In the genomic region with DNA sequence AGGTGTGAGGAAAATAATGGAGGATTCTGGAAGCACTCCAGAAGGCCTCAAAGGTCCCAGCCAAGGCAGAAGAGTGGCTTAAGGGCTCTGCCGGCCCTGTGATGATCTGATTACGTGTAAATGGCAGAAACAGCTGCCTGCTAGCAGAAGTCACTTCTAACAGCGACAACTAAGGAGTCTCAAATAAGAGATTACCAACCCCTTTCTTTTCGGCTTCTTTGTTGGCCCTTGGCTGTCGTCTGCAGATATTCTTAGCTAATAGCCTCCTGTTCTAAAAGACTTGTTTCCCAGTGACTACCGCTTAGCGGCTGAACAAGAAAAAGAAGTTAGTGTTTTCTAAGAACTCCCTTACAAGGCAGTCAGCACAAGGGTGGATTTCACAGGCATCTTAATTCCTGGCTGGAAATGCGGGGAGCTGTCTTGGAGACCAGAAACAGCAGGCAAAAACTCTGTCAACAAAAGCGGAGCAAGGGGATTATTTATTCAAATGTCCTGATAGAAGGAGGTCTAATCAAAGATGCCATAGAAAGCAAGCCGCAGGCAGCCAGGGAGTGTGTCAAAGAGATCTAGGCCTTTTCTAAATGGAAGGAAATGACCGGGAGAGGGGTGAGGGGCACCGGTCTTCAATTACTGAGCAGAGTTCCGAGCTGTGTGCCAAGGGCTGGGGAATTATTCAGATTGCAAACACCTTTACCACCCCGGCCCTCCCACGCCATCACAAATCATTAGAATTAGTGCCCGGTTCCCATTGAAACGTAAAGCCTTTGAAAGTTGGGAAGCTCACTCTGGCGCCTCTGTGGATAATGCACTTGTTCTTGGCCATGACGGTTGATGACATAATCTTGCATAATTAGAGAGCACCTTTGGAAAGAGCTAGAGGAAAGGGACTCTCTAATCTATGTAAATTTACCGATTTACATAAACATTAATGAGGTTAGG, we compare ENCODE assay signal across 8 mouse cellular contexts. TPM values are rescaled to one million over a fixed set of nuclear protein-coding genes. Genes with fewer than 3 reads are reported as not detected.
DNase-seq lines count a peak whose midpoint lies in the region; ATAC-seq lines count a peak whose summit lies in the region.

No protein-coding gene starts in this region.

- WGBS in forebrain, embryonic 13.5 days: 2% methylated on average over 20 of the region's 20 CpGs
- 5% methylated on average over 20 of the region's 20 CpGs for WGBS in midbrain, embryonic 15.5 days

- no peaks in the 10 kb centered on the region for H3K9me3 ChIP-seq in forebrain, embryonic 13.5 days (replicated peaks)
- H3K9me3 ChIP-seq in midbrain, embryonic 15.5 days: no peaks in the 10 kb centered on the region

- no peak overlapping the region for H3K4me3 ChIP-seq in forebrain, embryonic 13.5 days
- H3K4me3 ChIP-seq in midbrain, embryonic 15.5 days: no peak overlapping the region

- ATAC-seq in forebrain, embryonic 13.5 days: peak; percentile 92
- ATAC-seq in midbrain, embryonic 15.5 days (replicated peaks): peak; percentile 87

- H3K9ac ChIP-seq in forebrain, embryonic 13.5 days: no peak overlapping the region
- H3K9ac ChIP-seq in midbrain, embryonic 15.5 days: no peak overlapping the region

- peaks cover 35% of the 10 kb centered on the region for H3K4me1 ChIP-seq in forebrain, embryonic 13.5 days
- peaks cover 24% of the 10 kb centered on the region for H3K4me1 ChIP-seq in midbrain, embryonic 15.5 days

- DNase-seq in kidney, postnatal 4 days: peak; percentile 35 to 56
- DNase-seq in kidney, adult 8-10 months: no peak
- DNase-seq in layer of hippocampus, adult 9-11 months: peak; percentile 64
- DNase-seq in testis, postnatal 14 days (ENCODE audit: low spot score): no peak
- DNase-seq in urinary bladder, postnatal 36 days (ENCODE audit: low spot score in 2 of 2): no peak
- no peak for DNase-seq in spleen, adult 18-20 months

- H3K27ac ChIP-seq in forebrain, embryonic 13.5 days: peak overlapping the region; percentile 70
- H3K27ac ChIP-seq in midbrain, embryonic 15.5 days: peak overlapping the region; percentile 7; the same call in 1 of the 2 replicates

- no peaks in the 10 kb centered on the region for H3K36me3 ChIP-seq in forebrain, embryonic 13.5 days (ENCODE audit: poor library complexity, severe bottlenecking)
- no peaks in the 10 kb centered on the region for H3K36me3 ChIP-seq in midbrain, embryonic 15.5 days (replicated peaks)

- H3K27me3 ChIP-seq in forebrain, embryonic 13.5 days: peaks cover 72% of the 10 kb centered on the region
- H3K27me3 ChIP-seq in midbrain, embryonic 15.5 days (replicated peaks): peaks cover 63% of the 10 kb centered on the region

- H3K4me2 ChIP-seq in forebrain, embryonic 13.5 days: peak overlapping the region; percentile 27
- H3K4me2 ChIP-seq in midbrain, embryonic 15.5 days: peak overlapping the region; percentile 27; the same call in 1 of the 2 replicates

RNA-seq across cellular contexts. Expression of a gene that starts 7.6 kb away (rescaled TPM):
- polyA plus RNA-seq in forebrain, embryonic 13.5 days (2015; fragmentation: Nextera tagmentation; extraction: Ambion mirVana): 1.4 and 1.5 TPM in 2 replicates
- 0.74 and 0.98 TPM in 2 replicates for polyA plus RNA-seq in midbrain, embryonic 15.5 days (2015; fragmentation: Nextera tagmentation; extraction: Ambion mirVana)

Comparison
In these comparisons a context has a peak if more than half of its experiments do, and no peak if none do; other contexts are left out.
1. DNase-seq: peak in kidney, postnatal 4 days (2 of 2) and layer of hippocampus, adult 9-11 months (single experiment); none in kidney, adult 8-10 months (0 of 2), testis, postnatal 14 days (single experiment), urinary bladder, postnatal 36 days (0 of 2) and spleen, adult 18-20 months (0 of 2).